Mouse (Mus musculus) stomach, postnatal 0 days (tissue): ENCODE measurements around the gene Hist1h2bk. TPM values are rescaled to one million over a fixed set of nuclear protein-coding genes. Genes with fewer than 3 reads are reported as not detected.
"Not testable (repeated sequence)": the region's sequence is repeated elsewhere in the genome, so short reads cannot be mapped to it uniquely, and the experiment has no call there.

Source experiments
- ATAC-seq: fragments of 200-750 bp; cut with Nextera tagmentation; 2 replicates; pipeline ENCODE4 v1.8.0; 2017; ENCODE audit not compliant: low FRiP score, low TSS enrichment
- DNase-seq: peaks from one replicate; pipeline ENCODE4 v3.0.0-alpha.2; 2016; ENCODE audit warnings: low spot score
- H3K27ac ChIP-seq: fragments of 300-500 bp; sonication (generic); replicated peaks from 2 replicates; pipeline ENCODE4 v1.5.1; 2014; ENCODE audit warnings: mild to moderate bottlenecking, control low read depth
- H3K27me3 ChIP-seq: fragments of 300-500 bp; sonication (generic); 2 replicates; pipeline ENCODE4 v1.6.1; 2014; ENCODE audit warnings: low read length; ENCODE audit not compliant: control insufficient read depth, insufficient read depth
- H3K36me3 ChIP-seq: fragments of 300-500 bp; sonication (generic); 2 replicates; pipeline ENCODE4 v1.6.1; 2014; ENCODE audit warnings: low read length, mixed read lengths; ENCODE audit not compliant: control insufficient read depth, insufficient read depth
- H3K4me1 ChIP-seq: fragments of 300-500 bp; sonication (generic); replicated peaks from 2 replicates; pipeline ENCODE4 v1.6.1; 2014; ENCODE audit warnings: antibody characterized with exemption; ENCODE audit not compliant: control insufficient read depth, insufficient read depth
- H3K4me2 ChIP-seq: fragments of 300-500 bp; sonication (generic); replicated peaks from 2 replicates; pipeline ENCODE4 v1.6.1; 2014; ENCODE audit warnings: low read depth, mild to moderate bottlenecking, control low read depth, moderate library complexity
- H3K4me3 ChIP-seq: fragments of 300-500 bp; sonication (generic); 2 replicates; pipeline ENCODE4 v1.5.1; 2014; ENCODE audit warnings: low read depth, low read length, control low read depth
- H3K9ac ChIP-seq: fragments of 300-500 bp; sonication (generic); 2 replicates; pipeline ENCODE4 v1.6.1; 2014; ENCODE audit warnings: mild to moderate bottlenecking, low read length, control low read depth, mixed read lengths
- H3K9me3 ChIP-seq: fragments of 300-500 bp; sonication (generic); 2 replicates; pipeline ENCODE4 v1.6.1; 2016; ENCODE audit warnings: low read length; ENCODE audit not compliant: control insufficient read depth
- CTCF ChIP-seq: IDR thresholded peaks from 2 replicates; pipeline ENCODE4 v1.5.1; 2016; ENCODE audit warnings: antibody characterized with exemption, low read depth, mild to moderate bottlenecking, moderate library complexity
- EP300 ChIP-seq: optimal IDR thresholded peaks from 2 replicates; pipeline ENCODE3; 2016; ENCODE audit warnings: antibody characterized with exemption
- WGBS: fragments of 180-500 bp; shearing (Covaris S2); extraction: QIAGEN DNeasy Blood & Tissue Kit; methylation state at CpG from one replicate; pipeline ENCODE4 v1.1.7; 2014; 5-methylcytosine and 5-hydroxymethylcytosine counted together
- polyA plus RNA-seq: library from polyadenylated mRNA; unstranded; fragments of >200 nt; fragmentation: Nextera tagmentation; extraction: Ambion mirVana; gene quantifications from 2 replicates; pipeline ENCODE4 v1.2.1, GENCODE M21; 2015

Gene Hist1h2bk
- 0.35 and 0.99 TPM in 2 replicates for polyA plus RNA-seq

- ATAC-seq (peak; percentile 97), DNase-seq (peak; percentile 81)
- H3K36me3 ChIP-seq, H3K9me3 ChIP-seq, H3K27me3 ChIP-seq, H3K4me1 ChIP-seq: not testable (repeated sequence)
- Histone ChIP-seq H3K9ac (peak within 1 kb of the TSS; percentile 43; the same call in 1 of the 2 replicates), H3K27ac (peak within 1 kb of the TSS; percentile 71), H3K4me2 (peak within 1 kb of the TSS; percentile 58), H3K4me3 (peak within 1 kb of the TSS; percentile 43)
- 0 out of 2 replicates have a peak, but pooled peaks have one; percentile 4 for TF ChIP-seq CTCF
- under 1% methylated on average over 22 of the region's 69 CpGs for WGBS
Measured at GRCm38 (mm10) chr13:22035267-22036148, at the start of gene Hist1h2bk, which contains the start of gene Hist1h2ah. Hist1h2bk (plus strand) TSS chr13:22035870. Hist1h2ah (minus strand) TSS chr13:22035568.

- TF ChIP-seq EP300 (no peak), CTCF (no peak)
- H3K27me3 ChIP-seq = peaks cover 15% of the 10 kb centered on the region; the same call in 1 of the 2 replicates
- no peak overlapping the region for H3K27ac ChIP-seq
- no peak for ATAC-seq
- H3K9me3 ChIP-seq = 0 out of 2 replicates have a peak, but pooled peaks cover 3% of the 10 kb centered on the region
- no peak overlapping the region for H3K9ac ChIP-seq
- H3K4me2 ChIP-seq = no peak overlapping the region
- H3K36me3 ChIP-seq = no peaks in the 10 kb centered on the region
- H3K4me1 ChIP-seq = no peaks in the 10 kb centered on the region
- H3K4me3 ChIP-seq = no peak overlapping the region
- no peak for DNase-seq
- WGBS = 82% methylated on average over 5 of the region's 5 CpGs
Measured at GRCm38 (mm10) chr13:21992550-21992949, 43.1 kb upstream of the Hist1h2bk start.

DNA sequence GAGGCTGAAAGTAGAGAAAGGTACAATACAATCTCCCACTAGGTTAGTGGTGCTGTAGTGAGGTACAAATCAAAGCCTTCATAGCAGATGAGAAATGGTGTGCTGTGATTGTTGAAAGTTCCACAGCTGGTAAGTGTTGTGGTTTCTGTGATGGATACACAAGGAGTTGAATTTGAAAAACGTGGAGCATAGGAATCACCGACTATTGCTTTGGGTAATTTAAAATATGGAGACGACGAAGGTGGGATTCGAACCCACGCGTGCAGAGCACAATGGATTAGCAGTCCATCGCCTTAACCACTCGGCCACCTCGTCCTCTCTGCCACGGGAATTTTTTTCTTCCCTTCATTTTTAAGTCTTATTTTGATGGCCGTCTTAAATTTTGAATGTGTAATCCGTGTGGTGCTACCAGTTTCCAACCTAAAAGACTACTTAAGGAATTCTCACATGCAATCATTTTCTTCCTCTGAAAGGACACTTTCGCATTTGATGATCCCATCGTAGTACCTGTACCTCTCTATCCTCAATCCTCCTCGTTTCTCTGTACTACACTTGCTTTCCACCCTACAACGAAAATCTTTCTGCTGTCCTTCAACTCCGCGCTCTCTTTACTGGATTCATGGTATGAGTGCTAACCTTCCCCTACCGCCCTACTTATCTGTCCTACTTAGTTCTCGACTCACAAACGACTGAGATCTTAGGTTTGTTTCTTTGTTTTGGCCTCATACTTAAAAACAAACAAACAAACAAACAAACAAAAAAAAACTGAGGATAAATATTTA, 41.5 kb upstream of the Hist1h2bk start:
- DNase-seq = no peak

DNA sequence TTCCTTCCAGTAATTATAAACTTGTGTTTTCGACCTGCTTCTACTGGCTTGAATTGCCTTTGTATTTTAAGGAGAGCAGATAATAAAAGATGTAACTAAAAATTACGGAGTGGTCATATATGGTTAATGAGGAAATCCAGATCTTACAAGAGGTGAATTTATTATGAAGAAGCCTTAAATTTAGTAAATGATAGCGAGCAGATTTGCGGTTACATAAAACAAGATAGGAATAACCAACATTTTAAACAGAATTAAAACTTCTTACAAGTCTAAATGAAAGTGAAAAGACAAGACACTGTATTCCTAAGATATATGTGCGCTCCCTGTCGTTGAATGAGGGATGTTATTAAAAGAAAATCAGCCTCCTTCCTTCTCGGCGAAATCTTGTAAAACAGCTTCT, 40.8 kb upstream of the Hist1h2bk start:
- DNase-seq = no peak
- H3K27ac ChIP-seq = no peak overlapping the region
- WGBS = 9% methylated on average over 8 of the region's 8 CpGs
- H3K9me3 ChIP-seq = 0 out of 2 replicates have a peak, but pooled peaks cover 3% of the 10 kb centered on the region
- H3K4me2 ChIP-seq = peak overlapping the region; percentile 47
- no peaks in the 10 kb centered on the region for H3K36me3 ChIP-seq
- H3K4me1 ChIP-seq = no peaks in the 10 kb centered on the region
- ATAC-seq = no peak
- peaks cover 17% of the 10 kb centered on the region; the same call in 1 of the 2 replicates for H3K27me3 ChIP-seq
- peak overlapping the region; percentile 25 for H3K4me3 ChIP-seq
- no peak for TF ChIP-seq EP300
- no peak for TF ChIP-seq CTCF
- H3K9ac ChIP-seq = no peak overlapping the region

More for the DNA sequence above, 41.5 kb upstream of the Hist1h2bk start:
- H3K36me3 ChIP-seq = no peaks in the 10 kb centered on the region
- no peaks in the 10 kb centered on the region for H3K4me1 ChIP-seq
- H3K9ac ChIP-seq = no peak overlapping the region
- no peak overlapping the region for H3K4me2 ChIP-seq
- no peak for ATAC-seq
- no peak for TF ChIP-seq CTCF
- no peak for TF ChIP-seq EP300
- 9% methylated on average over 22 of the region's 22 CpGs for WGBS
- 0 out of 2 replicates have a peak, but pooled peaks cover 3% of the 10 kb centered on the region for H3K9me3 ChIP-seq
- H3K27me3 ChIP-seq = peaks cover 17% of the 10 kb centered on the region; the same call in 1 of the 2 replicates
- no peak overlapping the region for H3K27ac ChIP-seq
- H3K4me3 ChIP-seq = no peak overlapping the region

DNA sequence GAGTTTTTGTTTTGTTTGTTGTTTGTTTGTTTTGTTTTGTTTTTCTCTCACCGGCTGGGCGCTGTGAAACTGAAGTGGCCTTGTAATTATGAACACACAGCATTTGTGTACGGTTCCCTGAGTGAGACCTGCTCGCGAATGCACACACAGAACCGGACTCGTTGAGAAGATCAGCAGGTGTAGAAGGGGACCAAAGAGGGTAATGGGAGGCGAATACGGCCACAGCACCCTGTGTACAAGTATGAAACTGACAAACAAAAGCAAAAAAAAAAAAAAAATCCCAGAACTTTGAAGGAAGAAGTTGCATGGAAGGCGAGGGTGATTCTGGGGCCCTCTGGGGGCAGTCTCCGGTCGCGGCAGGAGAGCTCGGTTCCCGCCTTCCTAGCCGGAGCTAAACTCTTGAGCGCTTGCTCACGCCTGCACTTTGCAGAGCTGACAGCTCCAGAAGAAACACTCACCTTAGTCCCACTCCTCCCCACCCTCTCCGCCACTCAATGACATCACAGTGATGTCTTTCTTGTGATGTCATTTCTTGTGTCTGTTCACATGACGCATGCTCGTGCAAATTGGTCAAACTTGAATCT, 40.2 kb upstream of the Hist1h2bk start:
- ATAC-seq (peak; percentile 42; the same call in 1 of the 2 replicates), DNase-seq (peak; percentile 56)
- H3K36me3 ChIP-seq = no peaks in the 10 kb centered on the region
- peak overlapping the region; percentile 47 for H3K4me2 ChIP-seq
- H3K4me1 ChIP-seq = no peaks in the 10 kb centered on the region
- WGBS = 2% methylated on average over 21 of the region's 21 CpGs
- no peak overlapping the region for H3K9ac ChIP-seq
- no peak for TF ChIP-seq EP300
- peak; percentile 39; the same call in 1 of the 2 replicates for TF ChIP-seq CTCF
- H3K27ac ChIP-seq = no peak overlapping the region
- 0 out of 2 replicates have a peak, but pooled peaks cover 3% of the 10 kb centered on the region for H3K9me3 ChIP-seq
- peak overlapping the region; percentile 25 for H3K4me3 ChIP-seq
- peaks cover 17% of the 10 kb centered on the region; the same call in 1 of the 2 replicates for H3K27me3 ChIP-seq
